Mouse (Mus musculus) olfactory bulb, adult 2 months (tissue): ENCODE measurements around the gene Nacc1.

Experiments
- CTCF ChIP-seq: fragments of 200-500 bp; IDR thresholded peaks from 2 replicates; pipeline ENCODE4 v1.5.1; 2012; ENCODE audit warnings: low read depth, mild to moderate bottlenecking, low read length, moderate library complexity; ENCODE audit not compliant: insufficient read depth
- POLR2A ChIP-seq: fragments of 200-500 bp; IDR thresholded peaks from 2 replicates; pipeline ENCODE4 v1.6.1; 2012; ENCODE audit warnings: mild to moderate bottlenecking, low read depth, low read length, moderate library complexity; ENCODE audit not compliant: insufficient read depth

- no peak for TF ChIP-seq CTCF
- TF ChIP-seq POLR2A: no peak
Observed at GRCm38 (mm10) chr8:84682257-84682656, 5.4 kb downstream of the Nacc1 start.
